Mouse (Mus musculus): Measurements from ENCODE around the gene Elovl5. TPM values are rescaled to one million over a fixed set of nuclear protein-coding genes. Genes with fewer than 3 reads are reported as not detected.

Gene Elovl5
- polyA plus RNA-seq, 1 experiment from 2014 or later: 63.8 TPM

DNA sequence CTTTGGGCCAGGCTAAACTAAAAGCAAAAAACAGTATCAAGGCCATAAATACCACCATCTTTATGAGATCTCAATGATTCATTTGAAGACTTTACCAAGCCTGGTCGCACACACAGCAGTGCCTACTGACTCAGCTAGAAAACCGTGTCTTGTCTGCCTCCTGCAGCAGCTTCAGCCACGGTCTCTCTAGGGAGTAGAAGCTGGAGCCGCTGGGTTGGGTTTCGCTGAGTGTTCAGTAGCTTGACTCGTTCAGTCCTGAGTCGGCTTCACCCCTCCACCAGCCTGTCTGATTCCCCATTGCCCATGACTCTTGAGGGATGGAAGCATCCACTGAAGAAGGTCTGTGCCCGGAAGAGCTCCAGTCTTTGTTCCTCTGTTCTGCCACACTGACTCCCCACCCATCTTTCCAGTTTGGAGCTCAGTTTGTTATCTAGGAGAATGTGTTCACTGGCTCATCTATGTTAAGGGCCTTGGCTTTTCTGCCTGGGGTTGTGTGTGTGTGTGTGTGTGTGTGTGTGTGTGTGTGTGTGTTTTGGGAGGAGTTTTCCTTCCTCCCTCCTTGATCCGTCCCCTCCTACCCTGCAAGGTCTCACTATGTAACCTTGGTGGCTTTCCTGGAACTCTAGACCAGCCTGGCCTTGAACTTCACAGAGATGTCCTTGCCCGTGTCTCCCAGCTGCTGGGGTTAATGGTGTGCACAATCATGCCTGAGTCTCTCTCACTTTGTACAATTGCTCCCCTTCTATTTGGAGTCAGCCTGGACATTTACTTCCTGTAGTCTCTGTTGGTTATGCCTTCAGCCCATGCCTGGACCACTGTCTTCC, 13.1 kb downstream of the Elovl5 start:
- 75% methylated on average over 10 of the region's 10 CpGs for WGBS
- no peak for ATAC-seq (ENCODE audit: insufficient read depth, low FRiP score, low read depth)

DNA sequence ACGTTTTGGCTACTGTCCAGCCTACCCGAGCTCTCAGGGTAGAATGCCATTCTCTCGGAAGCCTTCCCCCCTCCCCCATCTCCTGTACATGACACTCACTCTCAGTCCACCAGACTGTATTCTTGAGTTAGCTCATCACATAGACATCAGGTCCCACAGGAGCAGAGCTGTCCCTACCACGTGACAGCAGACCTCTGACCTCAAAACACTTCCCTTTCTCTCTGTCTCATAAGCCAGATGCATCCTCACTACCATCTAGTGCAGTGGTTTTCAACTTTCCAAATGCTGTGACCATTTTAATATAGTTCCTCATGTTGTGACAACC, 13.7 kb downstream of the Elovl5 start:
- H3K9ac ChIP-seq: no peak overlapping the region
- H3K27ac ChIP-seq: no peak overlapping the region
- no peaks in the 10 kb centered on the region for H3K27me3 ChIP-seq (replicated peaks)
- ATAC-seq (ENCODE audit: insufficient read depth, low FRiP score, low read depth): no peak
- no peak overlapping the region for H3K4me2 ChIP-seq
- H3K9me3 ChIP-seq: no peaks in the 10 kb centered on the region
- H3K4me1 ChIP-seq: 0 out of 2 replicates have a peak, but pooled peaks cover 3% of the 10 kb centered on the region
- no peaks in the 10 kb centered on the region for H3K36me3 ChIP-seq
- H3K4me3 ChIP-seq (replicated peaks): no peak overlapping the region
- 42% methylated on average over 4 of the region's 4 CpGs for WGBS

More for the DNA sequence above, 13.1 kb downstream of the Elovl5 start:
- no peak overlapping the region for H3K4me2 ChIP-seq
- 0 out of 2 replicates have a peak, but pooled peaks cover 3% of the 10 kb centered on the region for H3K4me1 ChIP-seq
- no peaks in the 10 kb centered on the region for H3K27me3 ChIP-seq (replicated peaks)
- no peak overlapping the region for H3K9ac ChIP-seq
- H3K36me3 ChIP-seq: no peaks in the 10 kb centered on the region
- H3K4me3 ChIP-seq (replicated peaks): no peak overlapping the region
- no peaks in the 10 kb centered on the region for H3K9me3 ChIP-seq
- no peak overlapping the region for H3K27ac ChIP-seq

DNA sequence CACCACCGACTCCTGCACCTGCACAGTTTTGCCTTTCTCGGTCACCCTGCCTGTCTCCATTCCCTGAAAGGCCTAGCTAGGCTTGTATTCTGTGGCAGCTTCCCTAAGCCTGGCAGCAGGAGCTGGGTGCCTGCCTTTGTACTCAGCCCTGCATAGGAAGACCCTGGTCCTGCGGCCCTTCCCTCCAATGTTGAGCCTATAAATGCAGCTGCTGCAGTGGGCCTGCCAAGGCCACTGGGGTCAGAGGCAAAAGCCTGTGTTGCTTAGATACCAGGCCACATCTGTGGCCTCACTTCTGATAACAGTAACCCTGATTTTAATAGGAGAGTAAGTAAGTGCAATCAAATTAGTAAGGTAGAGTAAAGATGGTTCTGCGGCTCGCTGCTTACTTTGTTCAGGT, 14.6 kb downstream of the Elovl5 start:
- H3K27me3 ChIP-seq (replicated peaks): no peaks in the 10 kb centered on the region
- 0 out of 2 replicates have a peak, but pooled peaks cover 6% of the 10 kb centered on the region for H3K4me1 ChIP-seq
- H3K9ac ChIP-seq: no peak overlapping the region
- no peaks in the 10 kb centered on the region for H3K36me3 ChIP-seq
- H3K9me3 ChIP-seq: no peaks in the 10 kb centered on the region
- WGBS: 71% methylated on average over 5 of the region's 5 CpGs
- ATAC-seq (ENCODE audit: insufficient read depth, low FRiP score, low read depth): no peak
- no peak overlapping the region for H3K4me2 ChIP-seq
- no peak overlapping the region for H3K4me3 ChIP-seq (replicated peaks)
- H3K27ac ChIP-seq: no peak overlapping the region

DNA sequence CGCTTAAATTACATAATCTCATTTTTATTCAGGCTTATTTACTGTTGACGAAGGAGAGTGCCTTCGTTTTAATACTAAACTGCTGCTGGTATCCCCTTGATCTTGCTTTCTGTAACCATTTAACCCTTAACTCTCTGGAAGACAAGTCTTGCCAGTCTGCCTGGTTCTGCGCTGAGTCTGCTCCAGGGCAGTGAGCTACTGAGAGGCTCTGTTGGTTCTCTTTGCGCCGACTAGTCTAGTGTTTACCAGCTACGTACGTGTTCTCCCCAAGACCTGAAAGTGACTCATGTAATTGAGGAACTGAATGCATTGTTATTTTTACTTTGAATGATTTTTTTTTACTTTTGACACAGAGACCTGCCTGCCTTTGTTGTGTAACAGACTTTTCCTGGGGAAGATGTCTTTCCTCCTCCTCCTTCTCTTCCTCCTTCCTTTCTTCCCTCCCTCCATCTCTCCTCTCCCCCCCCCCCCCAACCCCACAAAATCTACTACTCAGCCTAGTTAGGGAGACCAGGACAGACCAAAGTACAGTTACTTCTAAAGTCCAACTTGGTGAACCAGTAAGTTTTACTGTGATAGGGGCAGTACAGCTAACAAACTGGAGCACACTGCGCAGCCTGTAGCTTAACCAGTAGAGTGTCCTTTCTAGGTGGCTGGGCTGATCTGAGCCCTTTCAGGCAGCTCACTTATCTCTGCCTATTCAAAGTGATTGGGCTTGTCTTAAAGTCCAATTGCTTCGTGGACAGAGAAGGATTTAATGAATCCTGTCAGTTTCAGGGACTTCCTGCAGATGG, 18.9 kb downstream of the Elovl5 start:
- 62% methylated on average over 10 of the region's 10 CpGs for WGBS
- H3K9me3 ChIP-seq: no peaks in the 10 kb centered on the region
- peaks cover 27% of the 10 kb centered on the region; the same call in 1 of the 2 replicates for H3K4me1 ChIP-seq
- H3K9ac ChIP-seq: no peak overlapping the region
- peak overlapping the region; percentile 16; the same call in 1 of the 2 replicates for H3K27ac ChIP-seq
- no peak for ATAC-seq (ENCODE audit: insufficient read depth, low FRiP score, low read depth)
- no peak overlapping the region for H3K4me3 ChIP-seq (replicated peaks)
- no peak overlapping the region for H3K4me2 ChIP-seq
- H3K27me3 ChIP-seq (replicated peaks): no peaks in the 10 kb centered on the region
- no peaks in the 10 kb centered on the region for H3K36me3 ChIP-seq

DNA sequence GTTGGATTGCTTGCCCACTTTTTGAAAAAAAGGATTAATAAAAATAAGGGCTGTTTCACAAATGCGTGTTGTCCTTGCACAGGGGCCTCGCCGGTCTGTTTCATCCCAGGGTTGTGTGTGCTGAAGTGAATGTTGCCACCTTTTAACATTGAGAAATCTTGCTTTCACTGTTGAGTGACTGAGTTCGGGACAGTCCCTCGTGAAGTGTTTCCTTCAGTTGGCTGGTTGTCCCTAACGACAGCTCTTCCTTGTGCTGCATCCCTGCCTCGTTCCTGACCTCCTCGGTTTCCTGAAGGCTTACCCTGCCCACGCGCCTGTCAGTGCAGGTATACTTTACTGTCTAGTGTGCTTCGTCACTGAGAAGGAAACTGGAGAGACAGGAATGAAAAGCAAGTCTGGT, 20.7 kb downstream of the Elovl5 start:
- Histone ChIP-seq H3K36me3 (no peaks in the 10 kb centered on the region), H3K9ac (no peak overlapping the region), H3K4me1 (peaks cover 27% of the 10 kb centered on the region; the same call in 1 of the 2 replicates), H3K27ac (no peak overlapping the region), H3K9me3 (no peaks in the 10 kb centered on the region), H3K4me3 (replicated peaks) (no peak overlapping the region), H3K27me3 (replicated peaks) (no peaks in the 10 kb centered on the region), H3K4me2 (no peak overlapping the region)
- WGBS: 70% methylated on average over 11 of the region's 11 CpGs
- ATAC-seq (ENCODE audit: insufficient read depth, low FRiP score, low read depth): no peak

DNA sequence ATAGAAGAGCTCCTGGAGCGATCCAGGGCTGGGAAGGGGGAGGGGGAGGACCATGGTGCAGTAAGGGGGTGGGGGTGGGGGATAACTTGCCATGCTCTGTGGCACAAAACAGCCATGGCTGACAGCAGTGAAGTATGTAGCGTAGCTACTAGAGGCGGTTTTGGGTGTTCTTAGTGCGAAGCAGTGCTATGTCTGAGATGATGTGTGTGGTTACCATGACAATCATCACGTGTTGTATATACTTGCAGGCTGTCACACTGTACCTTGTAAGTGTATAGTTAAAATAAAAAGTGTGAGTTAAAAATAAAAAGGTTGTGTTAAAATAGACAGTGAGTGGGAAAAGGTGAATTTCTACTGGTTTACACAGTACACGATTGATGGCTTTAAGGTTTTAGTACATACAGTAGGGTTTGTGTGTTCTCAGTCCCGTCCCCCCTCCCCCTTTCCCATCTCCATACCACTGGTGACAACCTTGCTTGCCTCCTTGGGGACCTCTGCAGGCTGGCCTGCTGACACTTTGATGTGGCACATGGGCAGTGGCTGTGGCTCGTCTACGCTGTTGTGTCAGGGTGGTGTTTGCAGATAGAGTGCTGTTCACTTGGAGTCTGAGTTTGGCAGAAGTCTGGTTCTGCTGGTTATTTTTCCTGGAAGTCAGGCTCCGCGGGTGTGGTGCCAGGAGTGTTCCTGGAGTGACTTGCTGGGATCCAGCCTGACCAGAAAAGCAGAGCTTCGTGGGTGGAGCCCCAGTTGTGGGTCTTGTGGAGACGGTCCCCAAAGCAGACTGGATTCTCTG, 21.8 kb downstream of the Elovl5 start:
- Histone ChIP-seq H3K4me2 (no peak overlapping the region), H3K4me3 (replicated peaks) (no peak overlapping the region), H3K36me3 (no peaks in the 10 kb centered on the region), H3K27ac (peak overlapping the region; percentile 48; the same call in 1 of the 2 replicates), H3K27me3 (replicated peaks) (no peaks in the 10 kb centered on the region), H3K4me1 (peaks cover 27% of the 10 kb centered on the region; the same call in 1 of the 2 replicates), H3K9me3 (no peaks in the 10 kb centered on the region), H3K9ac (no peak overlapping the region)
- WGBS: 39% methylated on average over 13 of the region's 13 CpGs
- peak; percentile 34 for ATAC-seq (ENCODE audit: insufficient read depth, low FRiP score, low read depth)

DNA sequence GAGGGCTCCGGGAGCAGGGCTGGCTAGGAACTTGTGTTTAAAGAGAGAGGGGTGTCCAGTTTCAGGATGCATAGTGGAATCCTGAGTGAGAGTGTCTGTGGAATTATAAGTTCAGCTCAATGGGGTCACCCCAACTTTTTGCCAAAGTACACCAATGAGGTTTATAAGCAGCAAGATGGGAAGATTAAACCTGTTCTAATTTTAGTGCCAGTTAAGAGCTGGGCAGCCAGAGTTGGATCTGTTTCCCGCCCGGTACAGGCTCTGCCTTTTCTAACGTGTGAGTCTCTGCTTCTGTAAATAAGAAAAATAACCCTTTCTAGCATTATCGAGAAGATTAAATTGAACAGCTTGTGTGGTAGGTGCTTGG, 22.4 kb downstream of the Elovl5 start:
- WGBS: 42% methylated on average over 5 of the region's 5 CpGs
- H3K4me1 ChIP-seq: peaks cover 27% of the 10 kb centered on the region; the same call in 1 of the 2 replicates
- no peaks in the 10 kb centered on the region for H3K27me3 ChIP-seq (replicated peaks)
- H3K9me3 ChIP-seq: no peaks in the 10 kb centered on the region
- no peak overlapping the region for H3K4me2 ChIP-seq
- no peak overlapping the region for H3K4me3 ChIP-seq (replicated peaks)
- no peak overlapping the region for H3K9ac ChIP-seq
- H3K36me3 ChIP-seq: no peaks in the 10 kb centered on the region
- H3K27ac ChIP-seq: peak overlapping the region; percentile 48; the same call in 1 of the 2 replicates
- ATAC-seq (ENCODE audit: insufficient read depth, low FRiP score, low read depth): no peak

DNA sequence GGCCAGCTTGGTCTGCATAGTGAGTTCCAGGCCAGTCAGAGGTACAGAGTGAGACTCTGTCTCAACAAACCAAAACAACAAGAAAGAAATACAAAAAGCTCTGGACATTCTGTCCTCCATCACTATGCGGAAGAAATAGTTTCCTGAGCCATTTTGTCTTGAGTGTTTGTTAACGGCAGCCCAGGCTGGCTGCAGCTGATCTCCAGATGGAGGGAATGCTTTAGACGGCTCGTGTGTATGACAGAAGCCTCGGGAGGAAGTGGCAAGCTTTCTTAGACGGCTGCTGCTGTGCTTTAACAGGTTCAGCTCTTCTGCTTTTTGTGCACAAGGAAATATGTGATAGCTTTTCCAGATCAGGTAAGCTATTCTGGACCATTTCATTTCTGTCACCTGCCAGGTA, 23.9 kb downstream of the Elovl5 start:
- Histone ChIP-seq H3K36me3 (no peaks in the 10 kb centered on the region), H3K9me3 (no peaks in the 10 kb centered on the region), H3K4me3 (replicated peaks) (no peak overlapping the region), H3K4me2 (no peak overlapping the region), H3K27ac (no peak overlapping the region), H3K4me1 (peaks cover 27% of the 10 kb centered on the region; the same call in 1 of the 2 replicates), H3K27me3 (replicated peaks) (no peaks in the 10 kb centered on the region), H3K9ac (no peak overlapping the region)
- ATAC-seq (ENCODE audit: insufficient read depth, low FRiP score, low read depth): no peak
- 25% methylated on average over 6 of the region's 6 CpGs for WGBS

DNA sequence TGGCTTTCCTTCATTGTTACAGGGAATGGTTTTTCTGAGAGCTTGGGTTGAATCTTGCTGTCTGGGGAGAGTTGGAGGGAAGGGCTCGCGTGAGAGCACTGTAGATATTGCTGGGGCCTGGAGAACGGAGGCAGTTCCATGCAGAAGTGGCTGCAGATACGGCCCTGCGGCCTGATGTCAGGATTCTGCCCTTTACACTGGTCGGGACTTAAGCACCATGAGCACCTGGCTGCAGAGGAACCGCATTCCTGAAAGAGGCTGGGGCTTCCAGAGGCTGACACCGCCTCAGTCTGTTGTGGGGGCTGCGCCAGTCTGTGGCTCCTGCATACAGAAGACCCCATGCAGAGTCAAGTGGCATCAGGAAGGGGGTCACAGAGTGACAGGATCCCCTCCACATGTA, 24.7 kb downstream of the Elovl5 start:
- Histone ChIP-seq H3K27me3 (replicated peaks) (no peaks in the 10 kb centered on the region), H3K4me2 (no peak overlapping the region), H3K36me3 (no peaks in the 10 kb centered on the region), H3K4me1 (peaks cover 25% of the 10 kb centered on the region; the same call in 1 of the 2 replicates), H3K27ac (no peak overlapping the region), H3K4me3 (replicated peaks) (no peak overlapping the region), H3K9ac (no peak overlapping the region), H3K9me3 (no peaks in the 10 kb centered on the region)
- no peak for ATAC-seq (ENCODE audit: insufficient read depth, low FRiP score, low read depth)
- 66% methylated on average over 9 of the region's 9 CpGs for WGBS

DNA sequence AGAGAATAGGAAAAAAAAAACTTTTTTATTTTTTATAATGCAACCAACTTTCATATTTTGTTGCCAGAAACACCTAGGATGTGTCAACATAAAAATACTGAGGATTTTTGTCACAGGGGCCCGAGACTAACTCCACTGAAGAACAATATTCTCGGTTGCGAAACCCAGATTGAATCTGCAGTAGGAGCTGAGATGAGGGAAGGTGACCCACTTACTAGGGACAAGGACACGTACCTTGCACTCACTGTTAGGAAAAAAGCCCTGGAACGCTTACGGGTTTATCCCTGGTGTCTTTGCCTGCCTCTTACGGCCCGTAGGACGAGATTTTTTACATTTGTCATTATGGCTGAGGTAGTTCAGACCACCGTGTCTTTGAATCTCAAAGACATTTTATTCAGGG, 25.2 kb downstream of the Elovl5 start:
- Histone ChIP-seq H3K4me3 (replicated peaks) (no peak overlapping the region), H3K9me3 (no peaks in the 10 kb centered on the region), H3K4me1 (peaks cover 24% of the 10 kb centered on the region; the same call in 1 of the 2 replicates), H3K36me3 (no peaks in the 10 kb centered on the region), H3K4me2 (no peak overlapping the region), H3K9ac (no peak overlapping the region), H3K27me3 (replicated peaks) (no peaks in the 10 kb centered on the region), H3K27ac (no peak overlapping the region)
- WGBS: 84% methylated on average over 10 of the region's 10 CpGs
- ATAC-seq (ENCODE audit: insufficient read depth, low FRiP score, low read depth): no peak

DNA sequence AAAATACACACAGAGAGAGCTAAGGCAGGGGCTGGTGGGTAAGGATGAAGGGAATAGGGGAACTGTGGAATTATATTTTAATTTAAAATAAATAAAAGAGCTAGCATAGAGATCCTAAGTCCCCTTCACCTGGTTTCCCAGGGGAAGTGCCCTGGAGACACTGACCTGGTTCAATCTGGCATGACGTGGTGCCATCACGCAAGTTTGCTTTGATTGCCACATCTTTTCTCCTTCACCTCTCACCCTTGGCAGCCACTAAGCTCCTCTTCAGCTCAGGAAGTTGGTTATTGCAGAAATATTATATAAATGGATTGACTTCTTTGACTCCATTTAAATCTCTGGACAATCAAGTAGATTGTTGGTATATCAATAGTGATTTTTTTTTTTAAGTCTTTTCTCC, 26.2 kb downstream of the Elovl5 start:
- Histone ChIP-seq H3K36me3 (no peaks in the 10 kb centered on the region), H3K4me2 (no peak overlapping the region), H3K4me3 (replicated peaks) (no peak overlapping the region), H3K4me1 (peaks cover 17% of the 10 kb centered on the region; the same call in 1 of the 2 replicates), H3K9me3 (no peaks in the 10 kb centered on the region), H3K9ac (no peak overlapping the region), H3K27ac (no peak overlapping the region), H3K27me3 (replicated peaks) (no peaks in the 10 kb centered on the region)
- ATAC-seq (ENCODE audit: insufficient read depth, low FRiP score, low read depth): no peak
- 93% methylated on average over 2 of the region's 2 CpGs for WGBS

Measured in stomach, embryonic 15.5 days (tissue).